Mouse (Mus musculus) cerebellum, adult 9-10 months (tissue): Measurements from ENCODE around the gene Pole2.
A peak's percentile ranks its signal among the peaks of the same experiment; 100 is the strongest.
"Not testable (repeated sequence)": the region's sequence is repeated elsewhere in the genome, so short reads cannot be mapped to it uniquely, and the experiment has no call there.

ENCODE experiments used
- DNase-seq: peaks from one replicate; pipeline ENCODE4 v3.0.0; 2022

Gene Pole2

DNA sequence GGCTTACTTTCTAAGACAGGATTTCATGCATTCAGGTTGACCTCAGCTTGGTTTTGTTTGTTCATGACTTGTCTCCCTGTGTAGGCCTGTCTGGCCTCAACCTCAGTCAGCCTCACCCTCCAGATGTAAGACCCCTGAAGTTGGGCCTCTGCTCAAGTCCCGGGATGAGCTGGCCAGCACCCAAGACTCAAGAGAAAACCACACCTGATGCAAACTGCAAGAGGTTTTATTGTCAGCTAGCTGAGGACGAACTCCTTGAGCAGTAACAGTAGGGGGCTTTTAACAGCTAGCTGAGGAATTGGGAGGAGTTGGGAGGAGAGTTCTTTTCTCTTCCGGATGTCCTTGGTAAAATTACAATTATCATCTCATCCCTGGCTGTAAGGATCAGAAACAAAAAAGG is 50.5 kb downstream of the Pole2 start:
- DNase-seq: no peak

DNA sequence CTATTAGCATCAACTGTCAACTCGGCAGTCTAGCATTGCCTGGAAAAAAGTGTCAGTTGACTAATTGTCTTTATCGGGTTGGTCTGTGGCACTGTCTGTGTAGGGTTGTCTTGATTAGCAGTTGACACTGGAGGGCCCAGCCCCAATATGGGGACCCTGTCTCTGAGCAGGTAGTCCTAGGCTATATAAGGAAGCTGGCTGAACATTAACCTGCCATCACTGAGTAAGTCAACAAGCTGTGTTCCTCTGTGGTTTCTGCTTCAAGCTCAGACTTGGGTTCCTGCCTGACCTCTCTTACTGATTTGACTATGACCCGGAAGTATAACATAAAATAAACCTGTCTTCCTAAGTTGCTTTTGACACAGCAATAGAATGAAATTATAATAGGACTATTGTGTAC is 52.0 kb downstream of the Pole2 start:
- no peak for DNase-seq

DNA sequence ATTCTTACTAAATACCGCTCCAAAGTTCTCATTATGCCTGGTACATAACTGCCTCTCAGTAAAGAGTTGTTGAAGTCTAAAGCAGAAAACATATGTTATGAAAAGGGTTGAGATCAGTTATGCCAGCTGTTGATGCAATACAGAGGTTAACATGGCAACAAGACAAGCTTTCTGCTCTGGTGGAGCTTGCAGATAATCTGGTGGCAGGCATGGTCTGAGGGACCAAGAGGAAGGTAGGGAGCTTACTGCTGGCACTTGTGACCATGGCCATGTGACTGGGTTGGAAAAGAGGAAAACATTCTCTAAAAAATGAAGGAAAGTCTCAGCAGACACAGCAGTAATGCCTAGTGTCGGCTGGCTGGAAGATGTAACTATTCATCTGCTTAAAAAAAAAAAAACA is 56.7 kb downstream of the Pole2 start:
- DNase-seq: no peak

DNA sequence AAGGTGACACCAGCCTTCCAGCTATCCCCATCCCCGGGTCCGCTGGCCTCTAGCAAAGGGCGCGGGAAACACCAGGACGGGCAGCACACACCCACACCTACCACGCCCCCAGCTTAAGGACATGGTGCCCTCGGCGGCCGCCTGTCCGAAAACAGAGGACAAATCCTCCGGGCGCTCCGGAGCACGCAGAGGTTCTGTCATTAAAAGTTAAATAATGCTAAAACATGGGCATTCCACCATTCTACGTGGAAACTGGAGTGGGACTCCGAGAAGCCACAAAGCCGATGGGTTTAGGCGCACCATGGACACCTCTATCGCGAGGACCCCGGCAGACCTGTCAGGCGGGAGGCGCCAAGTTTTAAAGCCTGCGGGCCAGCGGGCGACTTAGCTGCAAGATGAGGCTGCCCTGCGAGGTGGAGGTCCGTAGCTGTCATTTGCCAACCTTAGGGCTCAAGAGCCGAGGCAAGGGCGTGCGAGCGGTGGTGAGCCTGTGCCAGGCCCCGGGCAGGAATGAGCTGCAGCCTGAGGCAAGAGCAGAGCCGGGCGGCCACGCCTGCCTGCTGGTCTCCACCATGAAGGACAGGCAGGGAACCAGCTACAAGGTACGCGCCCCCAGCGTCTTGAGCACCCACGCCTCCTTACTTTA is 59.4 kb downstream of the Pole2 start, which contains the start of gene Lrr1:
Gene Lrr1 (plus strand): TSS at position 354 of the 646 bp plus-strand sequence.
- DNase-seq: peak; percentile 93

DNA sequence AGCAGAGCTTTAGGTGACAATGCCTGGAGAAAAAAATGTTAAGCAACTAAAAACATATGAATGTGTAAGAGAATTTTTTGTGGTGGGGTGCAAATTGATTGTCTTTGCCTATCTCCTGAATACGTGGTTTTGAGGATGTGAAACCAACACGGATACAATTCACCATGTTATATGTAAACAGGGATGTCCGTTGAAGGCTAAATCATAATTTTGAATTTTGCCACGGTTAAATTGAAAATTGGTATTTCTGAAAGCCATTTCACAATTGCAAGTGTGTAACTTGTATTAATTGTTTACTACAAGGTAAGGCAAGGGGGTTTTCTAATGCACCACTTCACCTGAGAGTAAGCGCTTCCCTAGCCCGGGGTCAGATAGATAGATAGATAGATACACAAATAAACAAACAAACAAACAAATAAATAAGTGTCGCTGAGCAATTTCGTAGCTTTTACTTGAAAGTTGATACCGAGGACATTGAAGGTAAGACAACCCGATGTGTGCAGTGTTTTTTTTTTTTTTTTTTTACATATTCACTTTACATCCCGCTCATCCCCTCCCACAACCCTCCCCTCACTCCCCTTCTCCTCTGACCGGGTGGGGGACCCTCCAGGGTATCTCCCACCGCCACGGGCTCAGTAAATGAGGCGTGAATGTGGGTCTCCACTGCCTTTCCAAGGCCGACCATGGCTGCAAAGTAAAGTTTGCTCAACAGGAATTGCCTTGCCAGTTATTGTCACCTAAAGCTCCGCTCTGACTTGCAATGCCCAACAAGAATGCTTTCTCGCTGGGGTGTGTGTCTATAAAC is 60.1 kb downstream of the Pole2 start:
- no peak for DNase-seq

DNA sequence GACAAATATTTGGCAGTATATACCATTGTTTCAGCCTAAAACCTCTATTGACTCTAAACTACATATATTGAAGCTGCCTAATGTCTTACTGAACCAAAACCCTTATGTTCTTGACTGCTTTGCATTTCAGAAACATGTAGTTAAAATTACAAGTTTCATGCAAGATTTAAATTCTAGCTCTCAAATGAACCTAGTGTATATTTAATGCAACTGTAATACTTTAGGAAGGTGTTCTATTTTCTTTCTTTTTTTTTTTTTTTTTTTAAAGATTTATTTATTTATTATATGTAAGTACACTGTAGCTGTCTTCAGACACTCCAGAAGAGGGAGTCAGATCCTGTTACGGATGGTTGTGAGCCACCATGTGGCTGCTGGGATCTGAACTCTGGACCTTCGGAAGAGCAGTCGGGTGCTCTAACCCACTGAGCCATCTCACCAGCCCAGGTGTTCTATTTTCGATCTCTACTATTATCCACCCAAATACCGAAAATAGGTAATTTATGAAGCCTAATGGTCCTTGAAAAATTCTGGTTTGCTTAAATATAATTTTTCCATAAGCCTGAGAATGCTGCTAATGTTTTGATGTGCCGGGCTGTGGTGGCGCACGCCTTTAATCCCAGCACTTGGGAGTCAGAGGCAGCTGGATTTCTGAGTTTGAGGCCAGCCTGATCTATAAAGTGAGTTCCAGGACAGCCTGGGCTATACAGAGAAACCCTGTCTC is 61.0 kb downstream of the Pole2 start:
- DNase-seq: not testable (repeated sequence)

DNA sequence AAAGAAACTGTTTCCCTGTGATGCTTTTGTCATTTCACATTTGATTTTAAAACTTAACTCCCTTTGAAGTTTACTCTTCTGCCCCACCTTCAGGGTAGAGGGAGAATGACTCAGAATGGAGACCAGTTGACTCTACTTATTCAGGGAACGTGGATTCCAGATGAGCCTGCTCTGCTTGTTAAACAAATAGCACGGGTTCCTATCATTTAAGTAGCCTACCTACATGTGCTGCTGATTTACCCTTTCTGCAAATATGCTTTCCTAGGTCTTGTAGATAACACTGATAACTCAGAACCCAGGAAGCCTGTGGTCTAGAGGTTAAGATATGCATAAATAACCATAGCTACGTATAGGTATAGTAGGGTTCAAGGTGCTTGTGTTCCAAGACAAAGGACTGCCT is 63.1 kb downstream of the Pole2 start:
- DNase-seq: no peak

DNA sequence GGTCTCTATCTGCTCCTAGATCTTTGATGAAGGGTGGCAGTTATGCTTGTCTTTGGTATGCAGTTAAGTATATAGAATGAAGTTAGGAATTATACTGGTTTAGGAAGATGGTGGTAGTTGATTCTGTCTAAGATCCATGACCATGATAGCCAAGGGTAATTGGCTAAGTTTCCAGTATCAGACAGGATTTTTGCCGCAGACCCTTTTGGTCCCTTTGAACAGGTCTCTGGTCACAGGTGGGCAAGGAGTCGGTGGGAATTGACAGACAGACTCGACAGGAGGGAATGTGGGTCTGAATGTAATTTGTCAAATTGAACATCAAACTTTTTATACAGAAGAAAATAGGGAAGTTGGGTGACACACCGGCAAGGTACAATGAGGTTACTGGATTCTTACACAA is 64.4 kb downstream of the Pole2 start:
- DNase-seq: not testable (repeated sequence)

DNA sequence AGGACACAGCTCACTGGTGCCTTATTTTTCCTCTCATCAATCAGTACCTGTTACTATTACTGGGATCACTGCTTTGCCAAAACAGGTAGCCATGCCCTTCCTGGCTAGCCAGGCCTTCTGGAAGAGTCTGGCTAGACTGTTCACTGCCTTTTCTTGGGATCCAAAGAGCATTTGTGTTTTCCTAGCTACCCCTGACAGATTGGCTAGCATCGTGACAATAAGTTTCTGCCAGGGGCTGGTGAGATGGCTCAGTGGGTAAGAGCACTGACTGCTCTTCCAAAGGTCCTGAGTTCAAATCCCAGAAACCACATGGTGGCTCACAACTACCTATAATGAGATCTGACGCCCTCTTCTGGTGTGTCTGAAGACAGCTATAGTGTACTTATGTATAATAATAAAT is 67.3 kb downstream of the Pole2 start:
- DNase-seq: peak; percentile 37

GRCm38 (mm10) chr12:69159578-69159940 is 68.4 kb downstream of the Pole2 start:
- DNase-seq: peak; percentile 86

GRCm38 (mm10) chr12:69158765-69159577 is 69.0 kb downstream of the Pole2 start, which contains the start of gene Rps29:
Gene Rps29, minus strand, starts transcription at chr12:69159186.
- DNase-seq: peak; percentile 99

GRCm38 (mm10) chr12:69158366-69158764 is 69.6 kb downstream of the Pole2 start:
- no peak for DNase-seq

- DNase-seq: no peak
Observed at GRCm38 (mm10) chr12:69157107-69157506, 70.9 kb downstream of the Pole2 start.

DNA sequence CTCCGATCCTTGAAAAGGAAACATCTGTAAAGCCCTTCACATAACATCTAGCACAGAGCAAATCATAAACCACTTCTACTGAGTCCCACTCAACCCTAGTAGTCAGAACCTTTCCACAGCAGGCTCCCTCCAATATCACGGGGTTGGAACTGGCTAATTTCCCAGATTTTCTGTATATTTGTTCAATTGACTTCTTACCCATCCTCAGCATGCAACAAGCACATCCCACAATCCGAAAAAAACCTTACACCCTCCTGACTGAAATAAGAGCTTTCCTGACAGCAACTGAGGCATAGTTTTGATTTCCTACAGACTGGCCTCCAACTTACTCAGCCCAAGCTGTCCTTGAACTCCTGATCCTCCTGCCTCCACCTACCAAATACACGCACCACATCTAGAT is 71.6 kb downstream of the Pole2 start:
- DNase-seq: no peak

- no peak for DNase-seq
Observed at GRCm38 (mm10) chr12:69155923-69156322, 72.1 kb downstream of the Pole2 start.
